Mouse (Mus musculus) Muller cell, postnatal 12 days (primary cell): Measurements from ENCODE around the gene Srsf11.

Experiments
- DNase-seq: peaks from one replicate; pipeline ENCODE4 v3.0.0-alpha.2; 2015; ENCODE audit errors: inconsistent ontology term

The Srsf11 gene

GRCm38 (mm10) chr3:158036329-158036988, at the start of gene Srsf11, which contains the start of gene Lrrc40:
TSS of gene Srsf11 (minus strand) at chr3:158036639.
TSS of gene Lrrc40 (plus strand) at chr3:158036662.
- peak; percentile 95 for DNase-seq

DNA sequence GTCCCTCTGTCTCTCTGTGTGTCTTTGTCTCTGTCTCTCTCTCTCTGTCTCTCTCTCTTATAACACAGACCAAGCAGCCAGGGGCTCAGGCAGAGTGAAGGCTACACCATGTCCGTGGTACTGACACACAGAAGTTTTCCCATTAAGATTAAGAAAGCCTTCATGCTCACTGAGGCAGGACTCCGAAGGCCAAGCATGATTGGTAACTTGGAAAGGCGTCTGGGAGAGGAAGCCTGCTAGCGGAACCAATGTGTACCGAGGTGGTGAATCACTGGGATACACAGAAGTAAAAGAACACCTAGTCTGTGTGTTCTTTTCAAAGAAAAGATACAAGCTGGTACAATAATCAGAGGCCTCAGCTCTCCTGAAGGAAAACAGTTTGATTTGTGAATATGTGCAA, 41.4 kb upstream of the Srsf11 start:
- DNase-seq: no peak

- no peak for DNase-seq
Observed at GRCm38 (mm10) chr3:158077380-158077772, 40.9 kb upstream of the Srsf11 start.

DNA sequence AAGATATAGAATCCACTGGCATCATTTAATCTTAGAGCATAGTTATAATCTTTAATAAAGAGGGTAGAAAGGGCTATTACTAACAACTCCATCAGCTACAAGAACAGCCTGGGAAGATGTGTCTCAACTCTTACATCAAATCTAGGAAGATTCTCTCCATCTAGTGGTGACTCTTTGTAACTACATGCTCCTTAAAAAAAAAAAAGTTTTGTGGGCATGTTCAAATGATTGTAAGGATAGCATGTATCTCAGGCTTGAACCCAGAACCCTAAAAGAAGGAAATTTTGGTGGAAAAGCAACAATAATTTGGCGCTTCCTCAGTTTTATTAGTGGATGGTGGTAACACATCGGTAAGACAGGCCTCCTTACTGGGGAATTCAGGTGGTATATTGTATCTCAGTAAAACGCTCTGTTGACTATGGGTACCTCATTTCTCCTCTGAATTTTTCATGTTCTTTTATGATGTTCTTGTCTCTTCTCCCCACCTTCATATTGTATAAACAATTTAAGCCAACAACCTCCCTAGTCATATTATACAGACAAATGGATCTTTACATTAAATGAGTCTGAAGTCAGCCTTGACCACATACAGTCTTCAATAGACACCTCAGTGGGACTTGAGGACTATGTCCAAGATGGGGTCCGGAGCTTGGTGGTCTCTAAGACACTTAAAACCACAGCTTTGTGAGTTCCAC, 40.4 kb upstream of the Srsf11 start:
- DNase-seq: peak; percentile 33

GRCm38 (mm10) chr3:158075004-158075403, 38.6 kb upstream of the Srsf11 start:
- DNase-seq: no peak

DNA sequence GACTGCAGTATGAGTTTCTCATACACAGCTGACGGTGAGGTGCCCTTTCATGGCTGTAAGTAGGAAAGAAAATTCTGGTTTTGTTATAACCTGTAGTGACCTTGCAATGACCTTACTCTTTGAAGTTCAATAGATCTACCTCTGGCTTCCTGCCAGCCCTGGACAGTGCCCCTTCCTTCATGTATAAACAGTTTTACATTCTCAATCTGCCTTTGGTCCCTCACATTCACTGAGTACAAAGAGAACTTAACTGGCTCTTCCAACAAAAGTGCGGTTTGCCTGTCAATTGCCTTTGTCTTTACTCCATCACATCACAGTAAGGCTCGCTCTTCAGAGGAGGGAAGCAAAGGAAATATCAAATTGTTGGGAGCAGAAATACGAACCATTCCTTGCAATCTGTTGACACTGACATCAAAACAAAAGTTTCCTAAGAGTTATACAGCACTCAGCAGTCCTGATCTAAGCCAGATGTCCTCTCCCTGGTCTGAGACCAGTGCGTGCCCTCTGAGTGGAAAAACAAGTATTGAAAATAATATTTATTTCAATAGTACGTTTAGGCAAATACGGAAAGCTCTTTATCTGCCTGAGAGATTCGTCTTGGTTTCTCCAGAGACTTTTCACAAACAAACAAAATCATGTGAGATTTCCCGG, 32.3 kb upstream of the Srsf11 start:
- DNase-seq: no peak

- DNase-seq: no peak
Observed at GRCm38 (mm10) chr3:158067916-158068315, 31.5 kb upstream of the Srsf11 start.

DNA sequence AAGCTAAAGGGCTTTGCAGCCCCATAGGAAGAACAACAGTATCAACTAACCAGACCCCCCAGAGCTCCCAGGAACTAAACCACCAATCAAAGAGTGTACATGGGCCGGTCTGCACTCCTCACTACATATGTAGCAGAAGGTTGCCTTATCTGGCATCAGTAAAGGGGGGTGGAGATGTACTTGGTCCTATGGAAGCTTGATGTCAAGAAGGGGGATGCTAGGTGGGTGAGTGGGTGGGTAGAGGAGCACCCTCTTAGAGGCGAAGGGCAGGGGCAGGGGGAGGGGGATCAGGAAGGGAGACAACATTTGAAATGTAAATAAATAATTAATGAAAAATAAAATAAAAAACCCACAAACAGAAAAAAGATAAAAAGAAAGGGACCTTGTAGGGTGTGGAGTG, 28.8 kb upstream of the Srsf11 start:
- no peak for DNase-seq

DNA sequence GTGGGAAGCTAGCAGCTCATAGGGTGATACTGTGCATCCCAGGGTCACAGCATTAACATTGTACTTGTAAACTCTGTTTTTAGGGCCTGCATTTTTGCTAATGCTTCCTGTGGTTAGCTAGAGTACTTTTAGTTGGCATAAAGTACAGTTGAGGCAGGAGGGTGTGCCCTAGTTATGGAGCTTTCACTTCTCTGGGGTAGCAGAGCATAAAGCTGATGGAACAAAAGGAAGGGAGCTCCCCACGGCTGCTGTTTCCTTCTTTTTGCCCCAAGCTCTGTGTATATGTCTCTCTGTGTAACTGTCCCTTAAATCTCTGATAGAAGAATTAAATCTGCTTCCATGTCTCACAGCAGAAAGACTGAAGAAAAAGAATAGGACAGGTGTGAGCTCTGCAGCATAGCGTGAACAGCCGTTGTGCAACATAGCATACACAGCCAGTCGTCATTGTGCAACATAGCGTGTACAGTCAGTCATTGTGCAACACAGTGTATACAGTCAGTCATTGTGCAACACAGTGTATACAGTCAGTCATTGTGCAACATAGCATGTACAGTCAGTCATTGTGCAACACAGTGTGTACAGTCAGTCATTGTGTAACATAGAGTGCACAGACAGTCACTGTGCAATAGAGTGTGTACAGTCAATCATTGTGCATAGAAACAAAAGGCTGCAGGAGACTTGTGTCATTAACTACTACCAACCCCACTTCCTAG, 25.5 kb upstream of the Srsf11 start:
- DNase-seq: no peak

DNA sequence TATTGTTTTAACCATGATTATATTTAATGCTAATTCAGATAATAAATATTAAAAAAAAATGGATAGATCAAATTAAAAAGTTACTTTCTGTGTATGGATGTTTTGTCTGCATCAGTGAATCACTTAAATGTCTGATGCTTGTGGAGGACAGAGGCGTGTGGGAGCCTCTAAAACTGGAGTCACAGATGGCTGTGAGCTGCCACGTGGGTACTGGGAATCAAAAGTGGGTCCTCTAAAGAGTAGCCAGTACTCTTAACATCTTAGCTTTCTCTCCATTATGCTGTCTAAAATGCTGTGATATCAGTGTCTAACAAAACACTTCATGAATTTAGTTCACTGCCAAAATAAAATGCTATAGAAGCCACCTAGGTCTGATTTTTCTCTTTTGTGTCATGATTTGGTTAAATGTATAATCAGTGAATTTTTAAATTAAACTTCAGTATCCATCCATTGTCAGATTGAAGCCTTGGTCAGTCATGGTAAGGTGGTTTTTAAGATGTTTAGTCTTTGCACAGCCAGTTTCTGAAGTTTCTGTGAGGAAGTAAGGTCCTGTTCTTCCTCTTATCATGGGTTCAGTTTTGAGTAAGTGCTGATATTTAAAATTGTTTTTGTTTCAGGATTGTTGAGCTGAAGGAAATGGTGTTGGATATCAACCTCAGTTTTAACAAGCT, 24.3 kb upstream of the Srsf11 start:
- DNase-seq: no peak

DNA sequence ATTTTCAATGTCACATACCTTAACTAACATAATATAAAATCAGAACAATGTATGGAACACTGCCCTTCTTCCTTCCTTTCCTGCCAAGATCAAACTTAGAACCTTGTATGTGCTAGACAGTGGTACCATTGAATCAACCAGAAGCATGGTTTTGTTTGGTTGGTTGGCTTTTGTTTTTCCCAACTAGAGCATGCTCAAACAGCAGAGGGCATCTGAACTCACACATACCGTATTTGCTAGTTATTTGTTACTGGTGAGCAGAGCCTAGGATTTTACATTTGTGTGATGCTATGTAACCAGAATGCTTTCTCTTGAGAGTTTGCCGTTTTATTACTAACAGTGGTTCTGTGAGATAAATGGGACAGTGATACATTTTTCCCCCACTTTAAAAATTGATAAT, 13.1 kb upstream of the Srsf11 start:
- peak; percentile 65 for DNase-seq

DNA sequence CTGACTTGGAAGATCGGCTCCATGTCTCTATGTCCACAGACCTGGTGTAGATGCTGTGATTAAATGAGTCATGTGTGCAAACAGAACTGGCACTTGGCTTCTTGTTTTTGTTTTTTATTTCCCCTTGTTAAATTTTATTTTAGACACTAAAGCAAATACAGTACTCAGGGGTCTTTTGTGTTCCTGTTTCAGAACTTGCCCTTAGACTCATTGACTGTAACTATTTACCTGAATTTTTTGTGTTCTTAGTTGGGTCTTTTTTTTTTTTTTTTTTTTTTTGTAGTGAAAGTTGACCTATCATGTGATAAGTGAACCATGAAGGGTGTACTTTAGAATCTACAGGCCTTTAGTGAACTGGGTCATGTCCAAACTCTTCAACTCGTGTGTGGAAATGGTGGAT, 4.3 kb upstream of the Srsf11 start:
- DNase-seq: no peak

DNA sequence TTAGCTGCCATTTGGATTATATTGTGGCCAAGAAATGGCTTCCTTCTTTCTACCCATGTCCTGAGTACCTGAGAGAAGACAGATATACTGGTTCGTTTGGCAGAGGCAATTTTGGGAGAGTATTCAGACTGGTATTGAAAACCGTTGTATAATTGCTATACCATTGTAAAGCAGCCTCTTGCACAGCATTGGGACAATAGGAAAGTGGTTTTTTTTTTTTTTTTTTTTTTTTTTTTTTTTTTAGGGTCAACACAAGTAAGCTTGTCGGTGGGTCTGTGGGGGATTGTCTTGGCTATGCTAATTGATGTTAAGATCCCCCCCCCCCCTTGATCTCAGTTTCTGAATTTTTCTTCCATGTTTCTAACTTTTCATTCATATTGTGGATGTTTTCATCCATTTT, 1.7 kb upstream of the Srsf11 start:
- no peak for DNase-seq

GRCm38 (mm10) chr3:158035866-158036265, 573 bp downstream of the Srsf11 start:
- DNase-seq: peak; percentile 44

DNA sequence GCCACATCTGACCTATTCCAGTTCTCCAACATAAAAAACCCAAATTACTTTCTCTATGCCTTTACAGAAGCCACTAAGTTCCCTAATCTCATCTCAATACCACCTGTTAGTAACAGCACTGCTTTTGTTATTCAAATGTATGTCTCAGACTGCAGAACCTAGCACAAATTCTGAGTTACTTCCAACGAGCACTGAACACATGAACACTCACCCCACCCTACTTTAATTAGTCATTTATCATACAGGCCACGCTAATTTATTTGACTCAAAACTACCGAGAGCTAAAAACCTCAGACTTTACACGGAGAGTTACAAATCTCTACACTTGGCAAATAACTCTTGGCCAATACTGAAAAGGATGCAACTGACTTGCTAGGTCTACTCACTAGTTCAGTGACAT, 4.3 kb downstream of the Srsf11 start:
- DNase-seq: peak; percentile 48

GRCm38 (mm10) chr3:158031371-158031925, 5.0 kb downstream of the Srsf11 start:
- DNase-seq: peak; percentile 91

- no peak for DNase-seq
Observed at GRCm38 (mm10) chr3:158009762-158010320, 26.6 kb downstream of the Srsf11 start.

DNA sequence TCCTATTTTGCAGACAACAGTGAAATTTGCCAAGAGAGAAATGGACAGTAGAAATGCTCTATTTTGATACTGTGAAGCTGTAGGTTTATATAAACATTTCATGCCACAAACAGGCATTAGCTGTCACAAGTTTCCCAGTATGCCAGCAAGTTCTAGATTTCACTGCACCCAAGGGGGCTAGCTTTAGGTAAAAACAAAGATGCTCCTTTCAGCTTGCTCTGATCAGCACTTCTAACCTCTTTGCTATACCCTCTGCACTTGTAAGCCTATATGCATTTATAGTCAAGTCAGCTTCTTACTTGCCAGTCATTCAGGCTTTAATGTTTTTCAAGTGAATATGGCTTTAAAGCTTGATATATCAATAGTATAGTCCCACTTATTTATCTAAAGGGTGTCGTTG, 27.8 kb downstream of the Srsf11 start:
- DNase-seq: no peak

- DNase-seq: no peak
Observed at GRCm38 (mm10) chr3:157998742-157999369, 37.6 kb downstream of the Srsf11 start.

- no peak for DNase-seq
Observed at GRCm38 (mm10) chr3:157995726-157996125, 40.7 kb downstream of the Srsf11 start.

- no peak for DNase-seq
Observed at GRCm38 (mm10) chr3:157993322-157993721, 43.1 kb downstream of the Srsf11 start.
